Mouse (Mus musculus) liver, adult (tissue): ENCODE measurements around the gene Cfap20.

ENCODE experiments used
- GATA4 ChIP-seq: IDR thresholded peaks from 2 replicates; pipeline ENCODE4 v1.6.1; 2014; ENCODE audit warnings: mild to moderate bottlenecking, low read length; ENCODE audit not compliant: insufficient replicate concordance

Cfap20 gene

GRCm38 (mm10) chr8:95427594-95428535 is 6.8 kb downstream of the Cfap20 start:
- TF ChIP-seq GATA4: no peak

GRCm38 (mm10) chr8:95426781-95427281 is 7.8 kb downstream of the Cfap20 start:
- TF ChIP-seq GATA4: no peak

- no peak for TF ChIP-seq GATA4
Measured at GRCm38 (mm10) chr8:95424682-95425081, 10.0 kb downstream of the Cfap20 start.

- no peak for TF ChIP-seq GATA4
Measured at GRCm38 (mm10) chr8:95422193-95422810, 12.4 kb downstream of the Cfap20 start.

- TF ChIP-seq GATA4: no peak
Measured at GRCm38 (mm10) chr8:95411309-95411972, 23.2 kb downstream of the Cfap20 start.

- no peak for TF ChIP-seq GATA4
Measured at GRCm38 (mm10) chr8:95409518-95409917, 25.2 kb downstream of the Cfap20 start.

GRCm38 (mm10) chr8:95401091-95401490 is 33.6 kb downstream of the Cfap20 start:
- TF ChIP-seq GATA4: no peak

GRCm38 (mm10) chr8:95399131-95399530 is 35.5 kb downstream of the Cfap20 start:
- no peak for TF ChIP-seq GATA4

GRCm38 (mm10) chr8:95397201-95397600 is 37.5 kb downstream of the Cfap20 start:
- TF ChIP-seq GATA4: no peak

GRCm38 (mm10) chr8:95396752-95397151 is 37.9 kb downstream of the Cfap20 start:
- no peak for TF ChIP-seq GATA4

GRCm38 (mm10) chr8:95395186-95395918 is 39.3 kb downstream of the Cfap20 start:
- no peak for TF ChIP-seq GATA4

GRCm38 (mm10) chr8:95392604-95393003 is 42.1 kb downstream of the Cfap20 start:
- no peak for TF ChIP-seq GATA4

- no peak for TF ChIP-seq GATA4
Measured at GRCm38 (mm10) chr8:95391101-95391500, 43.6 kb downstream of the Cfap20 start.

- TF ChIP-seq GATA4: no peak
Measured at GRCm38 (mm10) chr8:95390312-95390711, 44.4 kb downstream of the Cfap20 start.

GRCm38 (mm10) chr8:95387936-95388335 is 46.7 kb downstream of the Cfap20 start:
- no peak for TF ChIP-seq GATA4

- no peak for TF ChIP-seq GATA4
Measured at GRCm38 (mm10) chr8:95387221-95387620, 47.4 kb downstream of the Cfap20 start.
